In the genomic region with DNA sequence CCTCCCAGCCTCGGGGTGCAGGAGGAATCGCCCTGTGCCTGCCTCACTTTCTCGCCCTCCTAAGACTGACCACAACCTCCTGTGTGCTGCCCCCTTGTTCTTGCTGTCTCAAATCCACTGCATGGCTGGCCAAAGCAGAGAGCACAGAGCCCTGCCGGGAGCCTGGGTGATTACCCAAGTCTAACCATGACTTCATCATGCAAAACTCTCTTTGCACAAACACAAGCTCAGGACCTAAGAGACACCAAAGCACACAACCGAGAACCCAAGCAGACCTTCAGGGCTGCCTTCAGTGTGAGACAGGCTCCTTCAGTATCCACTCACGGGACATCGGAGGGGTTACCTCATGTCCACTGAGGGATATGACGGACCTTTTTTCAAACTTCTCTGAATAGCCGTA, we compare ENCODE assay signal across 20 mouse cellular contexts. TPM values are rescaled to one million over a fixed set of nuclear protein-coding genes. Genes with fewer than 3 reads are reported as not detected.
A peak's percentile ranks its signal among the peaks of the same experiment; 100 is the strongest.
DNase-seq lines count a peak whose midpoint lies in the region; ATAC-seq and TF ChIP-seq lines count a peak whose summit lies in the region.
"Had no signal": no experiment of that assay in that cellular context is flagged by ENCODE, and none has a peak within 500 bp of the region (broad histone marks: within the 10 kb centered on the region; RNA-seq: fewer than 3 reads in every experiment).

No protein-coding gene starts in this region.

- TF ChIP-seq POLR2A in bone marrow, adult 2 months (IDR thresholded peaks at IDR 0.05; ENCODE audit: borderline replicate concordance, control insufficient read depth, low read depth, low read length) = no peak

- no peak overlapping the region for H3K9ac ChIP-seq in lung, postnatal 0 days (replicated peaks; ENCODE audit: low read depth)
- no peak overlapping the region for H3K9ac ChIP-seq in midbrain, postnatal 0 days (replicated peaks; ENCODE audit: low read length, poor library complexity, severe bottlenecking)
- H3K9ac ChIP-seq: embryonic facial prominence, embryonic 12.5 days; forebrain, embryonic 13.5 days; forebrain, embryonic 15.5 days; forebrain, postnatal 0 days had no signal

- 72% methylated on average over 9 of the region's 9 CpGs for WGBS in lung, postnatal 0 days
- 66% methylated on average over 9 of the region's 9 CpGs for WGBS in bone marrow, adult 2 months
- 96% methylated on average over 9 of the region's 9 CpGs for WGBS in midbrain, postnatal 0 days

- no peaks in the 10 kb centered on the region for H3K4me1 ChIP-seq in lung, postnatal 0 days (ENCODE audit: insufficient read depth, low read depth, low read length)
- peaks cover 7% of the 10 kb centered on the region; the same call in 1 of the 2 replicates for H3K4me1 ChIP-seq in bone marrow, adult 2 months (ENCODE audit: control insufficient read depth, insufficient read depth, low read length)
- H3K4me1 ChIP-seq in midbrain, postnatal 0 days (ENCODE audit: insufficient read depth, low read length) = no peaks in the 10 kb centered on the region
- H3K4me1 ChIP-seq: embryonic facial prominence, embryonic 12.5 days; forebrain, embryonic 13.5 days; forebrain, embryonic 15.5 days had no signal

- H3K27me3 ChIP-seq in lung, postnatal 0 days (replicated peaks; ENCODE audit: insufficient read depth, low read length) = no peaks in the 10 kb centered on the region
- no peaks in the 10 kb centered on the region for H3K27me3 ChIP-seq in midbrain, postnatal 0 days (ENCODE audit: insufficient read depth, low read length)
- H3K27me3 ChIP-seq: embryonic facial prominence, embryonic 12.5 days; forebrain, embryonic 13.5 days; forebrain, embryonic 15.5 days had no signal

- peak overlapping the region; percentile 10; the same call in 1 of the 2 replicates for H3K27ac ChIP-seq in lung, postnatal 0 days (ENCODE audit: low read length)
- peak overlapping the region; percentile 13 for H3K27ac ChIP-seq in bone marrow, adult 2 months (ENCODE audit: control insufficient read depth, insufficient read depth, low read depth, low read length, poor library complexity)
- no peak overlapping the region for H3K27ac ChIP-seq in midbrain, postnatal 0 days (ENCODE audit: low read depth, low read length)
- H3K27ac ChIP-seq: embryonic facial prominence, embryonic 10.5 days; embryonic facial prominence, embryonic 12.5 days; forebrain, embryonic 13.5 days; forebrain, embryonic 15.5 days had no signal

- DNase-seq in lung, postnatal 0 days (ENCODE audit: low spot score) = peak; percentile 42
- no peak for DNase-seq in lung, postnatal 10 days
- DNase-seq in 416B (ENCODE audit: low read depth) (peak; percentile 31), NIH3T3 (ENCODE audit: low read depth) (peak; percentile 18)
- no peak for DNase-seq in midbrain, postnatal 0 days (ENCODE audit: low spot score)
- no peak for DNase-seq in ovary, postnatal 36 days (ENCODE audit: low spot score)
- DNase-seq: adrenal gland, adult 2 months; adrenal gland, postnatal 10 days; adrenal gland, postnatal 25 days; cerebellum, adult 11-12 months; cerebellum, adult 2 months; cerebellum, adult 9-10 months; cerebellum, postnatal 10 days; cerebellum, postnatal 25 days; forebrain, postnatal 0 days had no signal

- H3K9me3 ChIP-seq in lung, postnatal 0 days (ENCODE audit: low read length) = no peaks in the 10 kb centered on the region
- H3K9me3 ChIP-seq in midbrain, postnatal 0 days (ENCODE audit: low read length) = no peaks in the 10 kb centered on the region
- H3K9me3 ChIP-seq: embryonic facial prominence, embryonic 10.5 days; embryonic facial prominence, embryonic 12.5 days; forebrain, embryonic 13.5 days; forebrain, embryonic 15.5 days had no signal

- no peak overlapping the region for H3K4me3 ChIP-seq in lung, postnatal 0 days (ENCODE audit: low read depth, low read length)
- no peak overlapping the region for H3K4me3 ChIP-seq in bone marrow, adult 2 months (replicated peaks; ENCODE audit: control insufficient read depth, low read depth, low read length)
- H3K4me3 ChIP-seq in midbrain, postnatal 0 days (ENCODE audit: low read depth, low read length) = no peak overlapping the region
- H3K4me3 ChIP-seq: embryonic facial prominence, embryonic 10.5 days; embryonic facial prominence, embryonic 12.5 days; forebrain, embryonic 13.5 days; forebrain, embryonic 15.5 days had no signal

- H3K36me3 ChIP-seq in lung, postnatal 0 days (ENCODE audit: insufficient read depth, low read length) = no peaks in the 10 kb centered on the region
- H3K36me3 ChIP-seq in midbrain, postnatal 0 days (ENCODE audit: insufficient read depth, low read length) = peaks cover 1% of the 10 kb centered on the region; the same call in 1 of the 2 replicates

- no peak for TF ChIP-seq EP300 in lung, postnatal 0 days (IDR thresholded peaks at IDR 0.05)

- no peak overlapping the region for H3K4me2 ChIP-seq in lung, postnatal 0 days (replicated peaks; ENCODE audit: low read depth, low read length)
- no peak overlapping the region for H3K4me2 ChIP-seq in midbrain, postnatal 0 days (ENCODE audit: low read depth, low read length, poor library complexity, severe bottlenecking)
- H3K4me2 ChIP-seq: embryonic facial prominence, embryonic 12.5 days; forebrain, embryonic 13.5 days; forebrain, embryonic 15.5 days had no signal

- peak; percentile 74 for ATAC-seq in lung, postnatal 0 days
- no peak for ATAC-seq in midbrain, postnatal 0 days (ENCODE audit: low FRiP score)
- ATAC-seq: forebrain, embryonic 13.5 days; forebrain, embryonic 15.5 days; forebrain, postnatal 0 days had no signal

- TF ChIP-seq CTCF in lung, postnatal 0 days (IDR thresholded peaks at IDR 0.05) = peak; percentile 12; the same call in 1 of the 2 replicates
- no peak for TF ChIP-seq CTCF in bone marrow, adult 2 months (IDR thresholded peaks at IDR 0.05; ENCODE audit: control insufficient read depth, insufficient read depth, low read length)
- TF ChIP-seq CTCF in midbrain, postnatal 0 days (IDR thresholded peaks at IDR 0.05) = no peak

RNA-seq across cellular contexts. Expression of a gene that starts 31.0 kb away (rescaled TPM):
- 8.3 and 8.6 TPM in 2 replicates for polyA plus RNA-seq in lung, postnatal 0 days (2015; fragmentation: Nextera tagmentation; extraction: Ambion mirVana)
- polyA plus RNA-seq in bone marrow, adult 2 months (2011; ENCODE audit: insufficient read depth, insufficient read length, low replicate concordance, missing spikeins) = 19.3 and 28.5 TPM in 2 replicates
- total RNA-seq in midbrain, postnatal 0 days (2014; rRNA removed) = 25.0 and 25.8 TPM in 2 replicates
- polyA plus RNA-seq in midbrain, postnatal 0 days (2015; fragmentation: Nextera tagmentation; extraction: Ambion mirVana) = 4.9 and 7.9 TPM in 2 replicates

Comparison
In these comparisons a context has a peak if more than half of its experiments do, and no peak if none do; other contexts are left out.
1. DNase-seq: peak in lung, postnatal 0 days (single experiment), 416B (single experiment) and NIH3T3 (single experiment); none in lung, postnatal 10 days (single experiment), midbrain, postnatal 0 days (single experiment) and ovary, postnatal 36 days (single experiment).